Mouse (Mus musculus): Measurements from ENCODE around the gene C8g. TPM values are rescaled to one million over a fixed set of nuclear protein-coding genes. Genes with fewer than 3 reads are reported as not detected.

The C8g gene
- polyA plus RNA-seq, 1 experiment from 2014 or later: 5.5 TPM

- no peak for ATAC-seq (replicated peaks; ENCODE audit: low FRiP score)
- H3K36me3 ChIP-seq (ENCODE audit: control insufficient read depth, insufficient read depth, low read length): no peaks in the 10 kb centered on the region
- WGBS: 95% methylated on average over 19 of the region's 19 CpGs
Measured at GRCm38 (mm10) chr2:25504538-25504937, 3.0 kb upstream of the C8g start.

GRCm38 (mm10) chr2:25502726-25503125 lies 1.2 kb upstream of the C8g start:
- H3K9ac ChIP-seq (ENCODE audit: low read length): no peak overlapping the region
- peaks cover 7% of the 10 kb centered on the region; the same call in 1 of the 2 replicates for H3K4me1 ChIP-seq (replicated peaks; ENCODE audit: control insufficient read depth, insufficient read depth, low read length)
- H3K27ac ChIP-seq (ENCODE audit: low read depth, low read length): no peak overlapping the region
- DNase-seq (ENCODE audit: low spot score) (no peak), ATAC-seq (replicated peaks; ENCODE audit: low FRiP score) (no peak)
- no peaks in the 10 kb centered on the region for H3K27me3 ChIP-seq (ENCODE audit: control insufficient read depth, insufficient read depth, low read length)
- H3K4me3 ChIP-seq (ENCODE audit: low read depth, low read length): no peak overlapping the region
- WGBS: 84% methylated on average over 3 of the region's 3 CpGs
- no peaks in the 10 kb centered on the region for H3K9me3 ChIP-seq (ENCODE audit: control insufficient read depth, low read length)
- no peak overlapping the region for H3K4me2 ChIP-seq (ENCODE audit: low read depth, low read length, severe bottlenecking)
- no peaks in the 10 kb centered on the region for H3K36me3 ChIP-seq (ENCODE audit: control insufficient read depth, insufficient read depth, low read length)

More at GRCm38 (mm10) chr2:25504538-25504937, 3.0 kb upstream of the C8g start:
- Histone ChIP-seq H3K9ac (ENCODE audit: low read length) (no peak overlapping the region), H3K4me3 (ENCODE audit: low read depth, low read length) (no peak overlapping the region), H3K27me3 (ENCODE audit: control insufficient read depth, insufficient read depth, low read length) (no peaks in the 10 kb centered on the region), H3K4me1 (replicated peaks; ENCODE audit: control insufficient read depth, insufficient read depth, low read length) (peaks cover 7% of the 10 kb centered on the region; the same call in 1 of the 2 replicates), H3K27ac (ENCODE audit: low read depth, low read length) (no peak overlapping the region), H3K9me3 (ENCODE audit: control insufficient read depth, low read length) (no peaks in the 10 kb centered on the region), H3K4me2 (ENCODE audit: low read depth, low read length, severe bottlenecking) (no peak overlapping the region)
- no peak for DNase-seq (ENCODE audit: low spot score)

GRCm38 (mm10) chr2:25500576-25501405 lies 728 bp downstream of the C8g start, which contains the start of gene Fbxw5:
Gene Fbxw5 (plus strand): TSS chr2:25500750.
- H3K4me3 ChIP-seq (ENCODE audit: low read depth, low read length): peak within 1 kb of the TSS; percentile 87
- H3K4me1 ChIP-seq (replicated peaks; ENCODE audit: control insufficient read depth, insufficient read depth, low read length): peaks cover 7% of the 10 kb centered on the region; the same call in 1 of the 2 replicates
- H3K4me2 ChIP-seq (ENCODE audit: low read depth, low read length, severe bottlenecking): peak within 1 kb of the TSS; percentile 75
- ATAC-seq (replicated peaks; ENCODE audit: low FRiP score): peak; percentile 87
- H3K27me3 ChIP-seq (ENCODE audit: control insufficient read depth, insufficient read depth, low read length): no peaks in the 10 kb centered on the region
- peak; percentile 97 for DNase-seq (ENCODE audit: low spot score)
- H3K9ac ChIP-seq (ENCODE audit: low read length): peak within 1 kb of the TSS; percentile 96
- H3K36me3 ChIP-seq (ENCODE audit: control insufficient read depth, insufficient read depth, low read length): no peaks in the 10 kb centered on the region
- 1% methylated on average over 40 of the region's 44 CpGs for WGBS
- H3K9me3 ChIP-seq (ENCODE audit: control insufficient read depth, low read length): no peaks in the 10 kb centered on the region
- peak within 1 kb of the TSS; percentile 37 for H3K27ac ChIP-seq (ENCODE audit: low read depth, low read length)

- Histone ChIP-seq H3K4me2 (ENCODE audit: low read depth, low read length, severe bottlenecking) (peak overlapping the region; percentile 53), H3K27ac (ENCODE audit: low read depth, low read length) (no peak overlapping the region), H3K9me3 (ENCODE audit: control insufficient read depth, low read length) (no peaks in the 10 kb centered on the region), H3K27me3 (ENCODE audit: control insufficient read depth, insufficient read depth, low read length) (no peaks in the 10 kb centered on the region), H3K9ac (ENCODE audit: low read length) (peak overlapping the region; percentile 57; the same call in 1 of the 2 replicates), H3K36me3 (ENCODE audit: control insufficient read depth, insufficient read depth, low read length) (no peaks in the 10 kb centered on the region), H3K4me3 (ENCODE audit: low read depth, low read length) (peak overlapping the region; percentile 87), H3K4me1 (replicated peaks; ENCODE audit: control insufficient read depth, insufficient read depth, low read length) (peaks cover 7% of the 10 kb centered on the region; the same call in 1 of the 2 replicates)
- WGBS: 76% methylated on average over 6 of the region's 6 CpGs
- DNase-seq (ENCODE audit: low spot score) (no peak), ATAC-seq (replicated peaks; ENCODE audit: low FRiP score) (peak; percentile 41)
Measured at GRCm38 (mm10) chr2:25500071-25500575, 1.4 kb downstream of the C8g start.

GRCm38 (mm10) chr2:25498622-25499478 lies 2.7 kb downstream of the C8g start:
- H3K4me1 ChIP-seq (replicated peaks; ENCODE audit: control insufficient read depth, insufficient read depth, low read length): peaks cover 7% of the 10 kb centered on the region; the same call in 1 of the 2 replicates
- H3K4me3 ChIP-seq (ENCODE audit: low read depth, low read length): no peak overlapping the region
- H3K4me2 ChIP-seq (ENCODE audit: low read depth, low read length, severe bottlenecking): no peak overlapping the region
- ATAC-seq (replicated peaks; ENCODE audit: low FRiP score) (no peak), DNase-seq (ENCODE audit: low spot score) (no peak)
- no peak overlapping the region for H3K27ac ChIP-seq (ENCODE audit: low read depth, low read length)
- WGBS: 74% methylated on average over 15 of the region's 15 CpGs
- no peaks in the 10 kb centered on the region for H3K9me3 ChIP-seq (ENCODE audit: control insufficient read depth, low read length)
- H3K27me3 ChIP-seq (ENCODE audit: control insufficient read depth, insufficient read depth, low read length): no peaks in the 10 kb centered on the region
- no peaks in the 10 kb centered on the region for H3K36me3 ChIP-seq (ENCODE audit: control insufficient read depth, insufficient read depth, low read length)
- H3K9ac ChIP-seq (ENCODE audit: low read length): no peak overlapping the region

GRCm38 (mm10) chr2:25497846-25498575 lies 3.5 kb downstream of the C8g start:
- Histone ChIP-seq H3K4me3 (ENCODE audit: low read depth, low read length) (no peak overlapping the region), H3K9me3 (ENCODE audit: control insufficient read depth, low read length) (no peaks in the 10 kb centered on the region), H3K27me3 (ENCODE audit: control insufficient read depth, insufficient read depth, low read length) (no peaks in the 10 kb centered on the region), H3K4me2 (ENCODE audit: low read depth, low read length, severe bottlenecking) (no peak overlapping the region), H3K36me3 (ENCODE audit: control insufficient read depth, insufficient read depth, low read length) (no peaks in the 10 kb centered on the region), H3K4me1 (replicated peaks; ENCODE audit: control insufficient read depth, insufficient read depth, low read length) (peaks cover 7% of the 10 kb centered on the region; the same call in 1 of the 2 replicates), H3K9ac (ENCODE audit: low read length) (no peak overlapping the region; the same call in 1 of the 2 replicates), H3K27ac (ENCODE audit: low read depth, low read length) (no peak overlapping the region)
- ATAC-seq (replicated peaks; ENCODE audit: low FRiP score) (no peak), DNase-seq (ENCODE audit: low spot score) (no peak)
- 66% methylated on average over 6 of the region's 6 CpGs for WGBS

- Histone ChIP-seq H3K36me3 (ENCODE audit: control insufficient read depth, insufficient read depth, low read length) (no peaks in the 10 kb centered on the region), H3K9me3 (ENCODE audit: control insufficient read depth, low read length) (no peaks in the 10 kb centered on the region), H3K4me2 (ENCODE audit: low read depth, low read length, severe bottlenecking) (no peak overlapping the region), H3K9ac (ENCODE audit: low read length) (no peak overlapping the region), H3K27ac (ENCODE audit: low read depth, low read length) (no peak overlapping the region), H3K4me3 (ENCODE audit: low read depth, low read length) (no peak overlapping the region), H3K27me3 (ENCODE audit: control insufficient read depth, insufficient read depth, low read length) (no peaks in the 10 kb centered on the region), H3K4me1 (replicated peaks; ENCODE audit: control insufficient read depth, insufficient read depth, low read length) (0 out of 2 replicates have a peak, but pooled peaks cover 3% of the 10 kb centered on the region)
- no peak for DNase-seq (ENCODE audit: low spot score)
- WGBS: 39% methylated on average over 4 of the region's 4 CpGs
- no peak for ATAC-seq (replicated peaks; ENCODE audit: low FRiP score)
Measured at GRCm38 (mm10) chr2:25496462-25496861, 5.1 kb downstream of the C8g start.

GRCm38 (mm10) chr2:25493476-25493961 lies 8.0 kb downstream of the C8g start, which contains the start of gene Lcn12:
Gene Lcn12 (minus strand): TSS chr2:25493911.
- Histone ChIP-seq H3K36me3 (ENCODE audit: control insufficient read depth, insufficient read depth, low read length) (no peaks in the 10 kb centered on the region), H3K9me3 (ENCODE audit: control insufficient read depth, low read length) (no peaks in the 10 kb centered on the region), H3K9ac (ENCODE audit: low read length) (no peak within 1 kb of the TSS), H3K4me1 (replicated peaks; ENCODE audit: control insufficient read depth, insufficient read depth, low read length) (no peaks in the 10 kb centered on the region), H3K4me2 (ENCODE audit: low read depth, low read length, severe bottlenecking) (no peak within 1 kb of the TSS), H3K27ac (ENCODE audit: low read depth, low read length) (no peak within 1 kb of the TSS), H3K4me3 (ENCODE audit: low read depth, low read length) (no peak within 1 kb of the TSS), H3K27me3 (ENCODE audit: control insufficient read depth, insufficient read depth, low read length) (no peaks in the 10 kb centered on the region)
- WGBS: 87% methylated on average over 5 of the region's 5 CpGs
- ATAC-seq (replicated peaks; ENCODE audit: low FRiP score) (no peak), DNase-seq (ENCODE audit: low spot score) (no peak)
